Mouse (Mus musculus): ENCODE data around the gene Cenpe. TPM values are rescaled to one million over a fixed set of nuclear protein-coding genes. Genes with fewer than 3 reads are reported as not detected.
"Not testable (repeated sequence)": the region's sequence is repeated elsewhere in the genome, so short reads cannot be mapped to it uniquely, and the experiment has no call there.

Cenpe gene
- 1 to 10 TPM in 3 of 4 experiments, under 1 TPM in 1; 0.80 to 2.0 (median 1.2) TPM for total RNA-seq (2022)

GRCm38 (mm10) chr3:135211805-135212657, at the start of gene Cenpe:
TSS of gene Cenpe (plus strand) at chr3:135212537.
- DNase-seq (ENCODE audit: low spot score in 2 of 2) = peak; percentile 66 to 81

- no peak for DNase-seq (ENCODE audit: low spot score in 2 of 2)
Measured at GRCm38 (mm10) chr3:135171898-135172446, 40.4 kb upstream of the Cenpe start.

- DNase-seq (ENCODE audit: low spot score in 2 of 2) = no peak
Measured at GRCm38 (mm10) chr3:135191861-135192260, 20.5 kb upstream of the Cenpe start.

- not testable (repeated sequence) for DNase-seq (ENCODE audit: low spot score in 2 of 2)
Measured at GRCm38 (mm10) chr3:135198051-135198450, 14.3 kb upstream of the Cenpe start.

GRCm38 (mm10) chr3:135200409-135201303, 11.7 kb upstream of the Cenpe start:
- no peak for DNase-seq (ENCODE audit: low spot score in 2 of 2)

GRCm38 (mm10) chr3:135206621-135207020, 5.7 kb upstream of the Cenpe start:
- peak in 1 of 2 experiments; percentile 12 for DNase-seq (ENCODE audit: low spot score in 2 of 2)

- DNase-seq (ENCODE audit: low spot score in 2 of 2) = no peak
Measured at GRCm38 (mm10) chr3:135212658-135213350, 467 bp downstream of the Cenpe start.

GRCm38 (mm10) chr3:135232058-135232457, 19.7 kb downstream of the Cenpe start:
- no peak for DNase-seq (ENCODE audit: low spot score in 2 of 2)

GRCm38 (mm10) chr3:135232462-135232861, 20.1 kb downstream of the Cenpe start:
- no peak for DNase-seq (ENCODE audit: low spot score in 2 of 2)

- DNase-seq (ENCODE audit: low spot score in 2 of 2) = no peak
Measured at GRCm38 (mm10) chr3:135245733-135246132, 33.4 kb downstream of the Cenpe start.

GRCm38 (mm10) chr3:135246828-135247227, 34.5 kb downstream of the Cenpe start:
- no peak for DNase-seq (ENCODE audit: low spot score in 2 of 2)

- no peak for DNase-seq (ENCODE audit: low spot score in 2 of 2)
Measured at GRCm38 (mm10) chr3:135249104-135249503, 36.8 kb downstream of the Cenpe start.

- no peak for DNase-seq (ENCODE audit: low spot score in 2 of 2)
Measured at GRCm38 (mm10) chr3:135251825-135252224, 39.5 kb downstream of the Cenpe start.

GRCm38 (mm10) chr3:135254784-135255183, 42.4 kb downstream of the Cenpe start:
- no peak for DNase-seq (ENCODE audit: low spot score in 2 of 2)

GRCm38 (mm10) chr3:135258919-135259318, 46.6 kb downstream of the Cenpe start:
- DNase-seq (ENCODE audit: low spot score in 2 of 2) = no peak

GRCm38 (mm10) chr3:135260233-135260632, 47.9 kb downstream of the Cenpe start:
- no peak for DNase-seq (ENCODE audit: low spot score in 2 of 2)

GRCm38 (mm10) chr3:135268616-135269015, 56.3 kb downstream of the Cenpe start:
- no peak for DNase-seq (ENCODE audit: low spot score in 2 of 2)

GRCm38 (mm10) chr3:135269391-135269990, 57.2 kb downstream of the Cenpe start:
- DNase-seq (ENCODE audit: low spot score in 2 of 2) = no peak

GRCm38 (mm10) chr3:135272627-135273026, 60.3 kb downstream of the Cenpe start:
- DNase-seq (ENCODE audit: low spot score in 2 of 2) = no peak

GRCm38 (mm10) chr3:135273047-135273446, 60.7 kb downstream of the Cenpe start:
- no peak for DNase-seq (ENCODE audit: low spot score in 2 of 2)

GRCm38 (mm10) chr3:135280160-135280559, 67.8 kb downstream of the Cenpe start:
- DNase-seq (ENCODE audit: low spot score in 2 of 2) = no peak

Data from layer of hippocampus, adult 8-10 months (tissue).